Mouse (Mus musculus) gastrocnemius, postnatal 25 days (tissue): ENCODE measurements around the gene Fxyd2. TPM values are rescaled to one million over a fixed set of nuclear protein-coding genes. Genes with fewer than 3 reads are reported as not detected.

Experiments used
- DNase-seq: peaks from one replicate; pipeline ENCODE4 v3.0.0; 2022
- total RNA-seq, 2 experiments: library from RNA; stranded (reverse); gene quantifications; 1 replicate in 1 of 2; 2 replicates in 1 of 2; pipeline ENCODE4 v1.2.3; 2021

Gene Fxyd2
- total RNA-seq, 2 experiments from 2014 or later = 1.4 to 2.0 TPM

- DNase-seq = no peak
These were observed 29.9 kb downstream of the Fxyd2 start for GRCm38 (mm10) chr9:45429392-45429791.

GRCm38 (mm10) chr9:45429951-45430697 lies 30.7 kb downstream of the Fxyd2 start:
- no peak for DNase-seq

- no peak for DNase-seq
These were observed 31.2 kb downstream of the Fxyd2 start for GRCm38 (mm10) chr9:45430698-45430959.

- no peak for DNase-seq
These were observed 31.7 kb downstream of the Fxyd2 start for GRCm38 (mm10) chr9:45431150-45431549.

- no peak for DNase-seq
These were observed 33.2 kb downstream of the Fxyd2 start for GRCm38 (mm10) chr9:45432639-45433038.

- no peak for DNase-seq
These were observed 33.6 kb downstream of the Fxyd2 start for GRCm38 (mm10) chr9:45433119-45433518.

GRCm38 (mm10) chr9:45434171-45434570 lies 34.7 kb downstream of the Fxyd2 start:
- no peak for DNase-seq

- no peak for DNase-seq
These were observed 39.6 kb downstream of the Fxyd2 start for GRCm38 (mm10) chr9:45439025-45439424.

GRCm38 (mm10) chr9:45440083-45440784 lies 40.8 kb downstream of the Fxyd2 start:
- DNase-seq = no peak

- DNase-seq = no peak
These were observed 44.9 kb downstream of the Fxyd2 start for GRCm38 (mm10) chr9:45444251-45444798.

- DNase-seq = no peak
These were observed 50.2 kb downstream of the Fxyd2 start for GRCm38 (mm10) chr9:45449658-45450057.

- DNase-seq = no peak
These were observed 51.9 kb downstream of the Fxyd2 start for GRCm38 (mm10) chr9:45451346-45451745.

- no peak for DNase-seq
These were observed 54.6 kb downstream of the Fxyd2 start for GRCm38 (mm10) chr9:45454032-45454431.

GRCm38 (mm10) chr9:45454889-45455610 lies 55.6 kb downstream of the Fxyd2 start:
- no peak for DNase-seq

GRCm38 (mm10) chr9:45457200-45457599 lies 57.7 kb downstream of the Fxyd2 start:
- no peak for DNase-seq

- DNase-seq = no peak
These were observed 58.9 kb downstream of the Fxyd2 start for GRCm38 (mm10) chr9:45458363-45458762.

Other genes starting within 250 kb of the Fxyd2 start
- gene BC049352, start 217.7 kb upstream of the Fxyd2 start, total RNA-seq = 1 to 10 TPM; 1.7 to 1.9 TPM
- gene Tmprss4, start 195.6 kb upstream of the Fxyd2 start, total RNA-seq = not detected
- gene Il10ra, start 130.5 kb upstream of the Fxyd2 start, total RNA-seq = under 1 TPM; 0.56 to 0.74 TPM
- gene Tmprss13, start 80.6 kb upstream of the Fxyd2 start, total RNA-seq = under 1 TPM; 0.26 to 0.56 TPM
- gene Fxyd6, start 29.5 kb upstream of the Fxyd2 start, total RNA-seq = 10 to 100 TPM; 27.5 to 31.2 TPM
- gene Dscaml1, start 27.0 kb downstream of the Fxyd2 start, total RNA-seq = not detected